Mouse (Mus musculus): ENCODE results near the gene Mmaa. TPM values are rescaled to one million over a fixed set of nuclear protein-coding genes. Genes with fewer than 3 reads are reported as not detected.

Gene Mmaa
- total and polyA plus RNA-seq, 2 experiments from 2014 or later: 11.1 to 14.0 TPM

DNA sequence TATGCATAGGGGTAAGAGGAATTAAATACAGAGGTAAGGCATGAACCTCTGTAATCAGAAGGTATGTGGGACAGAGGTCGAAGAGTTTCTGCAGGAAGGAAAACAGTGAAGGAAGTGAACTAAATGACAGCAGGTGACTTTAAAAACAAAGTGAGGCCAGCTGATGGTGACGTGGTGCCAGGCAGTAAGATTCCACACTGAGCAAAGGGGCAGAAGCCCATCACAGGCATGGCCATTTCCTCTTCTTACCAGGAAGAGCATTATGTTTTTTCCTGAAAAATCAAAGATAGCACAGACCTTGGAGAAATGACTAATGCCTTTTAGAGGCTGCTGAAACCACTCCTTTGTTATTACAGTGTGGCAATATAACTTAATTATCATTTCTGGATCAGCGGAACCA is 6.8 kb upstream of the Mmaa start:
- TF ChIP-seq CTCF (IDR thresholded peaks at IDR 0.05; ENCODE audit: low read depth): no peak
- no peaks in the 10 kb centered on the region for H3K36me3 ChIP-seq (ENCODE audit: insufficient read depth)
- no peaks in the 10 kb centered on the region for H3K27me3 ChIP-seq (ENCODE audit: insufficient read depth, low read length)
- no peak overlapping the region for H3K4me2 ChIP-seq (ENCODE audit: low read depth)
- H3K27ac ChIP-seq (ENCODE audit: low read depth, low read length): no peak overlapping the region
- no peak overlapping the region for H3K4me3 ChIP-seq (ENCODE audit: low read depth, low read length)
- WGBS: 84% methylated on average over 3 of the region's 3 CpGs
- H3K4me1 ChIP-seq (ENCODE audit: insufficient read depth): no peaks in the 10 kb centered on the region
- H3K9ac ChIP-seq: no peak overlapping the region
- ATAC-seq (no peak), DNase-seq (no peak)
- H3K9me3 ChIP-seq (ENCODE audit: low read length): no peaks in the 10 kb centered on the region

DNA sequence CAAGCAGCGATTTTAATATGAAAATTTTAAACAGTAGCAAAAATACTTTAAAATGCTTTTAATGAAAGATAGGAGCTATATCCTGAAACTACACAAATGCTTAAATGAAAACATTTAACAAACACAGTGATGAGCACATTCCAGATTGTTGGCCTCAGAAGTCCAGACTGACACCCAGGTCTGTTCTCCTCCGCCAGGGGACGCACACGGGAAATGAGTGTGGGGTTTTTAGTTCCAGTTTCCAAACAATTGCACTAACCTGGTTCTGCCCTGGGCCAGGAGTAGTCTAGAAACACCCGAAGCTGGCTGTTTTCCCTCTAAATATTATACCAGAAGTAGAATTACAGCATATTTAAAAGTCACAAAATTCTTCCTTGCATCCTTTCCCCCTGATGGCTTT is 5.0 kb upstream of the Mmaa start:
- H3K27ac ChIP-seq (ENCODE audit: low read depth, low read length): no peak overlapping the region
- H3K4me1 ChIP-seq (ENCODE audit: insufficient read depth): no peaks in the 10 kb centered on the region
- H3K4me3 ChIP-seq (ENCODE audit: low read depth, low read length): no peak overlapping the region
- TF ChIP-seq CTCF (IDR thresholded peaks at IDR 0.05; ENCODE audit: low read depth): no peak
- no peak overlapping the region for H3K4me2 ChIP-seq (ENCODE audit: low read depth)
- no peaks in the 10 kb centered on the region for H3K27me3 ChIP-seq (ENCODE audit: insufficient read depth, low read length)
- ATAC-seq (no peak), DNase-seq (no peak)
- no peaks in the 10 kb centered on the region for H3K36me3 ChIP-seq (ENCODE audit: insufficient read depth)
- WGBS: 86% methylated on average over 5 of the region's 5 CpGs
- H3K9me3 ChIP-seq (ENCODE audit: low read length): no peaks in the 10 kb centered on the region
- H3K9ac ChIP-seq: no peak overlapping the region

- Histone ChIP-seq H3K36me3 (ENCODE audit: insufficient read depth) (no peaks in the 10 kb centered on the region), H3K9me3 (ENCODE audit: low read length) (no peaks in the 10 kb centered on the region), H3K4me1 (ENCODE audit: insufficient read depth) (peaks cover 11% of the 10 kb centered on the region; the same call in 1 of the 2 replicates), H3K4me2 (ENCODE audit: low read depth) (no peak overlapping the region), H3K9ac (no peak overlapping the region), H3K27me3 (ENCODE audit: insufficient read depth, low read length) (no peaks in the 10 kb centered on the region), H3K4me3 (ENCODE audit: low read depth, low read length) (no peak overlapping the region), H3K27ac (ENCODE audit: low read depth, low read length) (no peak overlapping the region)
- WGBS: 22% methylated on average over 3 of the region's 3 CpGs
- ATAC-seq (no peak), DNase-seq (peak; percentile 67)
- peak; percentile 87 for TF ChIP-seq CTCF (IDR thresholded peaks at IDR 0.05; ENCODE audit: low read depth)
Observed at GRCm38 (mm10) chr8:79297763-79298162, 3.0 kb upstream of the Mmaa start.

DNA sequence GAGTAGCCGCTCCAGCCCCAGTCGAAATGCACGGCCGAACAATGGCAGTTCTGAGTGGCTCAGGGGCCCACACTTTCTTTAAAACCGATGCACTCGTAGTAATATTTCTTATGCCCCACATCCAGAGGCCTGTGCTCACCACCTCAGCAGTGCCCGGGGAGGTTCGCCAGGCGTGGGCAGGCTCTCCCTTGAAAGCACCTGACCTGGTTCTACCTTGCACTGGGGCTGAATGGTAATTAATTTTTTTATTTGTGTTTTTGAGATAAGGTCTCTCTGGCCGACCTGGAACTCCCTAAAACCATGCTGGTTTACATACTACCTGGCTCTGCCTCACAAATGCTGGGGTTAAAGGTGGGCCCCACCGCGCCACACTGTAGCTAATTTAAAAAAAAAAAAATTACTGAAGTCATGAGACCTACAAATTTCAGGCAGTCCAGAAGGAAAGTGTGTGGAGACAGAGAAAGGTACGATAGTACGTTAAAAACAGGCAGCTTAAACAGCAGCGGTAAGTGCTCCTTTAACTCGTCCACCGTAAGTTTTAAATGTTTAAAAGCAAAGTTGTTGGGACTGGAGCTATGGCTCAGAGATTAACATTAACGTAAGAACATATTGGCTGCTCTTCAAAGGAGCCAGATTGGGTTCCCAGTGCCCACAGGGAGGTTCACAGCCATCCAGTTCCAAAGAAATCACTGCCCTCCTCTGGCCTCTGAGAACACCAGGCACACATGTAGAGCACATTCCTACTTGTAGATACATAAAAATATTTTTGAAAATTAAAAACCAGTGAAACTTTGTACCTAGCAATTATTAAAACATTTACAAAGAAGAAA is 754 bp upstream of the Mmaa start:
- DNase-seq (no peak), ATAC-seq (no peak)
- no peaks in the 10 kb centered on the region for H3K27me3 ChIP-seq (ENCODE audit: insufficient read depth, low read length)
- H3K36me3 ChIP-seq (ENCODE audit: insufficient read depth): no peaks in the 10 kb centered on the region
- peak overlapping the region; percentile 76 for H3K9ac ChIP-seq
- H3K9me3 ChIP-seq (ENCODE audit: low read length): no peaks in the 10 kb centered on the region
- peak overlapping the region; percentile 62 for H3K4me3 ChIP-seq (ENCODE audit: low read depth, low read length)
- peaks cover 17% of the 10 kb centered on the region; the same call in 1 of the 2 replicates for H3K4me1 ChIP-seq (ENCODE audit: insufficient read depth)
- 15% methylated on average over 18 of the region's 18 CpGs for WGBS
- H3K27ac ChIP-seq (ENCODE audit: low read depth, low read length): peak overlapping the region; percentile 95
- H3K4me2 ChIP-seq (ENCODE audit: low read depth): peak overlapping the region; percentile 80
- TF ChIP-seq CTCF (IDR thresholded peaks at IDR 0.05; ENCODE audit: low read depth): no peak

- Histone ChIP-seq H3K9me3 (ENCODE audit: low read length) (no peaks in the 10 kb centered on the region), H3K27ac (ENCODE audit: low read depth, low read length) (peak overlapping the region; percentile 95; the same call in 1 of the 2 replicates), H3K4me2 (ENCODE audit: low read depth) (peak overlapping the region; percentile 80), H3K36me3 (ENCODE audit: insufficient read depth) (no peaks in the 10 kb centered on the region), H3K4me1 (ENCODE audit: insufficient read depth) (peaks cover 17% of the 10 kb centered on the region; the same call in 1 of the 2 replicates), H3K27me3 (ENCODE audit: insufficient read depth, low read length) (no peaks in the 10 kb centered on the region), H3K9ac (peak overlapping the region; percentile 76), H3K4me3 (ENCODE audit: low read depth, low read length) (peak overlapping the region; percentile 62)
- WGBS: 50% methylated on average over 3 of the region's 3 CpGs
- no peak for TF ChIP-seq CTCF (IDR thresholded peaks at IDR 0.05; ENCODE audit: low read depth)
- DNase-seq (peak; percentile 3), ATAC-seq (no peak)
Observed at GRCm38 (mm10) chr8:79293841-79294240, 896 bp downstream of the Mmaa start.

DNA sequence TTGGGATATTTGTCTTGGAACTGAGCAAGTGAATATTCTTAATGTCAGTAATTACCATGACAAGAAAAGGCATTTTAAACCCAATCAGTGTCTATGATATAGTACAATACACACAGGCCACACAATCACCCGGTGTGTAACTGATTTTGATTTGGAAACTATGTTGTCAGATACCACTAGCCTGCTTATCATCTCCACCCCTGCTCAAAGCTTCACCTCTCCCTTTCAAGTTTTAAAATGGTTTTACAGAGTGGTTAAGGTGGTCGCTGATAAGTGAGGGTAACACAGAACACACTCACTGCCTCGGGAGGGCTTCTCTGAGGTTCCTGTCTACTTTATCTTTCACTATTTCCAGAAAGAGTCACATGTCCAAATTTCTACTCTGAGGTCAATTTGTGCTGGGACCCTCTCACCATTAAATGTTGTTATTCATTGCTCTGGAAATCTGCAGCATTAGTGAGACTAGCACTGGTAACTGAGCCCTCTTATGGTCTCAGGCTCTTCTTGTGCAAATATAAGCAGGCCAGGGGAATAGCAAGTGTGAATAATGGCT is 1.9 kb downstream of the Mmaa start:
- no peaks in the 10 kb centered on the region for H3K9me3 ChIP-seq (ENCODE audit: low read length)
- H3K4me2 ChIP-seq (ENCODE audit: low read depth): peak overlapping the region; percentile 80; the same call in 1 of the 2 replicates
- H3K27ac ChIP-seq (ENCODE audit: low read depth, low read length): no peak overlapping the region
- H3K4me3 ChIP-seq (ENCODE audit: low read depth, low read length): no peak overlapping the region
- H3K9ac ChIP-seq: peak overlapping the region; percentile 76; the same call in 1 of the 2 replicates
- no peak for TF ChIP-seq CTCF (IDR thresholded peaks at IDR 0.05; ENCODE audit: low read depth)
- ATAC-seq (no peak), DNase-seq (no peak)
- peaks cover 17% of the 10 kb centered on the region; the same call in 1 of the 2 replicates for H3K4me1 ChIP-seq (ENCODE audit: insufficient read depth)
- no peaks in the 10 kb centered on the region for H3K27me3 ChIP-seq (ENCODE audit: insufficient read depth, low read length)
- 88% methylated on average over 3 of the region's 3 CpGs for WGBS
- H3K36me3 ChIP-seq (ENCODE audit: insufficient read depth): no peaks in the 10 kb centered on the region

- H3K27ac ChIP-seq (ENCODE audit: low read depth, low read length): no peak overlapping the region
- ATAC-seq (no peak), DNase-seq (no peak)
- no peak overlapping the region for H3K4me2 ChIP-seq (ENCODE audit: low read depth)
- no peaks in the 10 kb centered on the region for H3K27me3 ChIP-seq (ENCODE audit: insufficient read depth, low read length)
- H3K4me3 ChIP-seq (ENCODE audit: low read depth, low read length): no peak overlapping the region
- 71% methylated on average over 5 of the region's 5 CpGs for WGBS
- no peak for TF ChIP-seq CTCF (IDR thresholded peaks at IDR 0.05; ENCODE audit: low read depth)
- peaks cover 4% of the 10 kb centered on the region; the same call in 1 of the 2 replicates for H3K36me3 ChIP-seq (ENCODE audit: insufficient read depth)
- H3K4me1 ChIP-seq (ENCODE audit: insufficient read depth): peaks cover 17% of the 10 kb centered on the region; the same call in 1 of the 2 replicates
- H3K9me3 ChIP-seq (ENCODE audit: low read length): no peaks in the 10 kb centered on the region
- H3K9ac ChIP-seq: no peak overlapping the region
Observed at GRCm38 (mm10) chr8:79289592-79289991, 5.1 kb downstream of the Mmaa start.
